Mouse (Mus musculus): ENCODE results near the gene Tiparp. TPM values are rescaled to one million over a fixed set of nuclear protein-coding genes. Genes with fewer than 3 reads are reported as not detected.

Tiparp gene
- polyA plus RNA-seq, 1 experiment from 2014 or later, result 30.7 TPM

GRCm38 (mm10) chr3:65537288-65537687 is 9.1 kb downstream of the Tiparp start:
- no peaks in the 10 kb centered on the region for H3K9me3 ChIP-seq (ENCODE audit: control insufficient read depth, low read length)
- no peak overlapping the region for H3K4me2 ChIP-seq (ENCODE audit: low read depth, low read length)
- H3K4me3 ChIP-seq (ENCODE audit: low read depth, low read length), result no peak overlapping the region
- WGBS, result 88% methylated on average over 1 of the region's 1 CpGs
- H3K36me3 ChIP-seq (ENCODE audit: control insufficient read depth, insufficient read depth, low read length), result no peaks in the 10 kb centered on the region
- no peaks in the 10 kb centered on the region for H3K27me3 ChIP-seq (ENCODE audit: control insufficient read depth, insufficient read depth, low read length)
- ATAC-seq (ENCODE audit: low read depth), result no peak
- no peak overlapping the region for H3K27ac ChIP-seq (ENCODE audit: low read depth, low read length)
- peaks cover 11% of the 10 kb centered on the region; the same call in 1 of the 2 replicates for H3K4me1 ChIP-seq (ENCODE audit: control insufficient read depth, insufficient read depth, low read length)
- no peak overlapping the region for H3K9ac ChIP-seq (replicated peaks; ENCODE audit: low read depth, low read length)

- H3K27me3 ChIP-seq (ENCODE audit: control insufficient read depth, insufficient read depth, low read length), result no peaks in the 10 kb centered on the region
- WGBS, result 80% methylated on average over 6 of the region's 6 CpGs
- H3K9ac ChIP-seq (replicated peaks; ENCODE audit: low read depth, low read length), result no peak overlapping the region
These were observed 12.8 kb downstream of the Tiparp start for GRCm38 (mm10) chr3:65540906-65541551.

GRCm38 (mm10) chr3:65541552-65541935 is 13.3 kb downstream of the Tiparp start:
- Histone ChIP-seq H3K4me1 (ENCODE audit: control insufficient read depth, insufficient read depth, low read length) (no peaks in the 10 kb centered on the region), H3K9me3 (ENCODE audit: control insufficient read depth, low read length) (no peaks in the 10 kb centered on the region), H3K36me3 (ENCODE audit: control insufficient read depth, insufficient read depth, low read length) (no peaks in the 10 kb centered on the region), H3K9ac (replicated peaks; ENCODE audit: low read depth, low read length) (no peak overlapping the region), H3K4me3 (ENCODE audit: low read depth, low read length) (no peak overlapping the region), H3K27ac (ENCODE audit: low read depth, low read length) (no peak overlapping the region), H3K4me2 (ENCODE audit: low read depth, low read length) (no peak overlapping the region), H3K27me3 (ENCODE audit: control insufficient read depth, insufficient read depth, low read length) (no peaks in the 10 kb centered on the region)
- WGBS, result 65% methylated on average over 4 of the region's 4 CpGs
- ATAC-seq (ENCODE audit: low read depth), result no peak

More at GRCm38 (mm10) chr3:65540906-65541551, 12.8 kb downstream of the Tiparp start:
- no peak overlapping the region for H3K27ac ChIP-seq (ENCODE audit: low read depth, low read length)
- H3K4me2 ChIP-seq (ENCODE audit: low read depth, low read length), result no peak overlapping the region
- ATAC-seq (ENCODE audit: low read depth), result no peak
- no peak overlapping the region for H3K4me3 ChIP-seq (ENCODE audit: low read depth, low read length)
- no peaks in the 10 kb centered on the region for H3K36me3 ChIP-seq (ENCODE audit: control insufficient read depth, insufficient read depth, low read length)
- H3K4me1 ChIP-seq (ENCODE audit: control insufficient read depth, insufficient read depth, low read length), result no peaks in the 10 kb centered on the region
- H3K9me3 ChIP-seq (ENCODE audit: control insufficient read depth, low read length), result no peaks in the 10 kb centered on the region

GRCm38 (mm10) chr3:65549785-65550184 is 21.6 kb downstream of the Tiparp start:
- no peak overlapping the region for H3K9ac ChIP-seq (replicated peaks; ENCODE audit: low read depth, low read length)
- no peaks in the 10 kb centered on the region for H3K4me1 ChIP-seq (ENCODE audit: control insufficient read depth, insufficient read depth, low read length)
- 81% methylated on average over 6 of the region's 6 CpGs for WGBS
- H3K4me2 ChIP-seq (ENCODE audit: low read depth, low read length), result no peak overlapping the region
- no peak overlapping the region for H3K27ac ChIP-seq (ENCODE audit: low read depth, low read length)
- no peak overlapping the region for H3K4me3 ChIP-seq (ENCODE audit: low read depth, low read length)
- ATAC-seq (ENCODE audit: low read depth), result no peak
- H3K9me3 ChIP-seq (ENCODE audit: control insufficient read depth, low read length), result no peaks in the 10 kb centered on the region
- peaks cover 8% of the 10 kb centered on the region; the same call in 1 of the 2 replicates for H3K36me3 ChIP-seq (ENCODE audit: control insufficient read depth, insufficient read depth, low read length)
- no peaks in the 10 kb centered on the region for H3K27me3 ChIP-seq (ENCODE audit: control insufficient read depth, insufficient read depth, low read length)

- no peaks in the 10 kb centered on the region for H3K4me1 ChIP-seq (ENCODE audit: control insufficient read depth, insufficient read depth, low read length)
- H3K9me3 ChIP-seq (ENCODE audit: control insufficient read depth, low read length), result no peaks in the 10 kb centered on the region
- no peak overlapping the region for H3K4me3 ChIP-seq (ENCODE audit: low read depth, low read length)
- peaks cover 8% of the 10 kb centered on the region; the same call in 1 of the 2 replicates for H3K36me3 ChIP-seq (ENCODE audit: control insufficient read depth, insufficient read depth, low read length)
- 73% methylated on average over 5 of the region's 5 CpGs for WGBS
- H3K4me2 ChIP-seq (ENCODE audit: low read depth, low read length), result no peak overlapping the region
- H3K9ac ChIP-seq (replicated peaks; ENCODE audit: low read depth, low read length), result no peak overlapping the region
- no peak overlapping the region for H3K27ac ChIP-seq (ENCODE audit: low read depth, low read length)
- ATAC-seq (ENCODE audit: low read depth), result no peak
- no peaks in the 10 kb centered on the region for H3K27me3 ChIP-seq (ENCODE audit: control insufficient read depth, insufficient read depth, low read length)
These were observed 22.9 kb downstream of the Tiparp start for GRCm38 (mm10) chr3:65551065-65551464.

GRCm38 (mm10) chr3:65554633-65555032 is 26.4 kb downstream of the Tiparp start:
- no peak overlapping the region for H3K27ac ChIP-seq (ENCODE audit: low read depth, low read length)
- no peaks in the 10 kb centered on the region for H3K9me3 ChIP-seq (ENCODE audit: control insufficient read depth, low read length)
- H3K4me1 ChIP-seq (ENCODE audit: control insufficient read depth, insufficient read depth, low read length), result no peaks in the 10 kb centered on the region
- 94% methylated on average over 2 of the region's 2 CpGs for WGBS
- no peaks in the 10 kb centered on the region for H3K27me3 ChIP-seq (ENCODE audit: control insufficient read depth, insufficient read depth, low read length)
- H3K4me2 ChIP-seq (ENCODE audit: low read depth, low read length), result no peak overlapping the region
- H3K9ac ChIP-seq (replicated peaks; ENCODE audit: low read depth, low read length), result no peak overlapping the region
- peaks cover 8% of the 10 kb centered on the region; the same call in 1 of the 2 replicates for H3K36me3 ChIP-seq (ENCODE audit: control insufficient read depth, insufficient read depth, low read length)
- no peak overlapping the region for H3K4me3 ChIP-seq (ENCODE audit: low read depth, low read length)
- no peak for ATAC-seq (ENCODE audit: low read depth)

- Histone ChIP-seq H3K27me3 (ENCODE audit: control insufficient read depth, insufficient read depth, low read length) (no peaks in the 10 kb centered on the region), H3K27ac (ENCODE audit: low read depth, low read length) (no peak overlapping the region), H3K4me3 (ENCODE audit: low read depth, low read length) (no peak overlapping the region), H3K4me1 (ENCODE audit: control insufficient read depth, insufficient read depth, low read length) (no peaks in the 10 kb centered on the region), H3K4me2 (ENCODE audit: low read depth, low read length) (no peak overlapping the region), H3K9ac (replicated peaks; ENCODE audit: low read depth, low read length) (no peak overlapping the region), H3K9me3 (ENCODE audit: control insufficient read depth, low read length) (no peaks in the 10 kb centered on the region), H3K36me3 (ENCODE audit: control insufficient read depth, insufficient read depth, low read length) (peaks cover 4% of the 10 kb centered on the region; the same call in 1 of the 2 replicates)
- 70% methylated on average over 4 of the region's 4 CpGs for WGBS
- ATAC-seq (ENCODE audit: low read depth), result no peak
These were observed 30.5 kb downstream of the Tiparp start for GRCm38 (mm10) chr3:65558679-65559078.

GRCm38 (mm10) chr3:65562212-65562611 is 34.0 kb downstream of the Tiparp start:
- Histone ChIP-seq H3K27me3 (ENCODE audit: control insufficient read depth, insufficient read depth, low read length) (no peaks in the 10 kb centered on the region), H3K9ac (replicated peaks; ENCODE audit: low read depth, low read length) (no peak overlapping the region), H3K9me3 (ENCODE audit: control insufficient read depth, low read length) (no peaks in the 10 kb centered on the region), H3K4me1 (ENCODE audit: control insufficient read depth, insufficient read depth, low read length) (no peaks in the 10 kb centered on the region), H3K4me3 (ENCODE audit: low read depth, low read length) (no peak overlapping the region), H3K36me3 (ENCODE audit: control insufficient read depth, insufficient read depth, low read length) (no peaks in the 10 kb centered on the region), H3K4me2 (ENCODE audit: low read depth, low read length) (no peak overlapping the region), H3K27ac (ENCODE audit: low read depth, low read length) (no peak overlapping the region)
- no peak for ATAC-seq (ENCODE audit: low read depth)
- WGBS, result 76% methylated on average over 9 of the region's 9 CpGs

GRCm38 (mm10) chr3:65562694-65563093 is 34.5 kb downstream of the Tiparp start:
- no peak for ATAC-seq (ENCODE audit: low read depth)
- H3K27me3 ChIP-seq (ENCODE audit: control insufficient read depth, insufficient read depth, low read length), result no peaks in the 10 kb centered on the region

More at GRCm38 (mm10) chr3:65562694-65563093, 34.5 kb downstream of the Tiparp start:
- H3K9ac ChIP-seq (replicated peaks; ENCODE audit: low read depth, low read length), result no peak overlapping the region
- H3K9me3 ChIP-seq (ENCODE audit: control insufficient read depth, low read length), result no peaks in the 10 kb centered on the region
- 95% methylated on average over 3 of the region's 3 CpGs for WGBS
- H3K4me3 ChIP-seq (ENCODE audit: low read depth, low read length), result no peak overlapping the region
- no peaks in the 10 kb centered on the region for H3K4me1 ChIP-seq (ENCODE audit: control insufficient read depth, insufficient read depth, low read length)
- no peak overlapping the region for H3K4me2 ChIP-seq (ENCODE audit: low read depth, low read length)
- H3K27ac ChIP-seq (ENCODE audit: low read depth, low read length), result no peak overlapping the region
- no peaks in the 10 kb centered on the region for H3K36me3 ChIP-seq (ENCODE audit: control insufficient read depth, insufficient read depth, low read length)

Measured in neural tube, embryonic 14.5 days (tissue).